Mouse (Mus musculus) c-Kit-positive CD71-negative TER-119-negative erythroid progenitor cells, embryonic 14.5 days (primary cell): ENCODE data around the gene Plekha1.

Experiments used
- DNase-seq: peaks from one replicate; pipeline ENCODE4 v3.0.0-alpha.2; 2013; ENCODE audit warnings: low read depth

The Plekha1 gene

DNA sequence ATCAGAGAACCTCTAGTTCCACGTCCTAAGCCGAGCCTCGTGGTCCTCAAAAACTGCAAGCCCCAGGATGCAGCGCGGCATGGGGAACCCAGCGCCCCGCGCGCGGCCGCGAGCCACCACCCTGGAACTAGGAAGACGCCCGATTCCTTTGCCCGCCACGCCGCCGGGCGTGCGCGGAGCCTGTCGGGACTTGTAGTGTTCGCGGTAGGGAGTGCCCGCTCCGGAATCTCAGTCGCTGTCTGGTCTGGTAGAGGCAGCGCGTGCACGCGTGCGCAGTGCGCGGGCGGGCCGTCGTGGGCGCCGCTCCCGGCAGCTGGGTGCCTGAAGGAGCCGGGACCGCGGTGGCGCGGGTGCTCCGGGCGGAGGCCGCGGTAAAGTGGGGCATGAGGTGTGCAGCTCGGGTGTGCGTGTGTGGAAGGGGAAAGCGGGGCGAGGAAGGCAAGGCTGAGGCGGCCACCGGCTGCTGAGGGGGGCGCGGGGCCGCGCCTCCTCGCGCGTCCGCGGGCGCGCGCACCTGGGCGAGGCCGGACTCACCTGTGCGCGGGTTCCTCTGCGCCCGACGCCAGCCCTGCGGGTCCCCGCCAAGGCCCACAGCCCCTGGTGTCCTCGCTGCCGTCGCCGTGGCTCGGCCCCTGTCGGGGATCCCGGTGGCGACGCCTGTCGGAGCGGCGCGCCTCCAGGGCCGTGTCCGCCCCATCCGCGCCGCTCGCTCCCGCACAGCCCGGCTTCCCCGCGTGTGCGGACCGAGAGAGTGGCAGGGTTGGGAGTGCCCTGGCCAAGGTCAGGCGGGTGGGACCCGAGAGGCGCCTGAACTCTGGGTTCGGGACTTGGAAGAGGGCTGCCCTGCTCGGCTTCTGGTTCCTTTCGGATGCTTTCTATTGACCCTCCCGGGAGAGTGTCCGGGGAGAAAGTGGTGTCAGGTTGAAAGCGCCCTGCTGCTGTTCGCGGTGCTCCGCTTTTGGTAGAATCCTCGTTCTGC is at the start of gene Plekha1:
TSS of gene Plekha1 (plus strand) at position 144 of the 979 bp plus-strand sequence.
- DNase-seq = peak; percentile 85

GRCm38 (mm10) chr7:130816243-130816642 is 49.3 kb upstream of the Plekha1 start:
- DNase-seq = no peak

DNA sequence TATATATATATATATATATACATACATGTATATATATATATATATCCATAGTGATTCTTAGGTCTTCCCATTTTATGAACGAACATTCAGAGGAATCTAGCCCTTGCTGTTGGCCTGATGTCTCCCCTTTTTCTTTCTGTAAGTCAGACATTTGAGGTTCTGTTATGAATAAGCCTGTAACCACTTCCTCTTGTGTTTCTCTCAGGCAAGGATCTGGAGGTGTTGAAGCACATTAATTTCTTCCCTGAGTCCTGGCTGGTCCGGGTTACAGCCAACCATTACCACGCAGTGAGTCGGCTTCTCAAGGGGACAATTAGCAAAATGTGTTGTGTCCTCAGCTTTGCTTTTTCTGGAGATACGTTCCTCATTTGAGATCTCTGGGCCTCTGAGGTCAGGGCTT is 46.7 kb upstream of the Plekha1 start:
- no peak for DNase-seq

- DNase-seq = no peak
Observed at GRCm38 (mm10) chr7:130819624-130820023, 45.9 kb upstream of the Plekha1 start.

DNA sequence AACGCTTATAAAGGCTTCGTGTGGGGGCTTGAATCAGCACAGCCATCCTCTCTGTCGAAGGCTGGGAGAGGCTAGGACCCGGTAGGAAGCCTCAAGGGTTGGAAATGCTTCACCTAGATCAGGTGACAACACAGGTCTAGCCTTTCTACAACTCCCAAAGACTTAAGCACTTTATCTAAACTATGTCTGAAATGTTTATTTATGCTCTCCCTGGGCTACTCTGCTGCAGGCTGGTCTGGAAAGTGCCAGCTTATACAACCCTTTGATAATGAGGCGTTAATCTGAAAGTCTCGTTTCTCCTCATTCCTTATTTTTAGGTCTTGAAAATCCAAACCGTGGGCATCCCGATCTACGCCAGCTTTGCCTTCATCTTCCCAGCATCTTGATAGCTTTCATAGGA is 41.6 kb upstream of the Plekha1 start:
- no peak for DNase-seq

DNA sequence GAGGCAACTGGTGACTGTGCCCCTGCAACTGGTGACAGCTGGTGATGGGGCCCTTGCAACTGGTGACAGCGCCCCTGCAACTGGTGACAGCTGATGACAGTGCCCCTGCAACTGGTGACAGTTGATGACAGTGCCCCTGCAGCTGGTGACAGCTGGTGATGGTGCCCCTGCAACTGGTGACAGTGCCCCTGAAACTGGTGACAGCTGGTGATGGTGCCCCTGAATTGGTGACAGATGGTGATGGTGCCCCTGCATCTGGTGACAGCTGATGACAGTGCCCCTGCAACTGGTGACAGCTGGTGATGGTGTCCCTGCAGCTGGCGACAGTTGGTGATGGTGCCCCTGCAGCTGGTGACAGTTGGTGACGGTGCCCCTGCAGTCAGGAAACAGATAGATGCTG is 39.2 kb upstream of the Plekha1 start:
- no peak for DNase-seq

- DNase-seq = no peak
Observed at GRCm38 (mm10) chr7:130827431-130827830, 38.1 kb upstream of the Plekha1 start.

DNA sequence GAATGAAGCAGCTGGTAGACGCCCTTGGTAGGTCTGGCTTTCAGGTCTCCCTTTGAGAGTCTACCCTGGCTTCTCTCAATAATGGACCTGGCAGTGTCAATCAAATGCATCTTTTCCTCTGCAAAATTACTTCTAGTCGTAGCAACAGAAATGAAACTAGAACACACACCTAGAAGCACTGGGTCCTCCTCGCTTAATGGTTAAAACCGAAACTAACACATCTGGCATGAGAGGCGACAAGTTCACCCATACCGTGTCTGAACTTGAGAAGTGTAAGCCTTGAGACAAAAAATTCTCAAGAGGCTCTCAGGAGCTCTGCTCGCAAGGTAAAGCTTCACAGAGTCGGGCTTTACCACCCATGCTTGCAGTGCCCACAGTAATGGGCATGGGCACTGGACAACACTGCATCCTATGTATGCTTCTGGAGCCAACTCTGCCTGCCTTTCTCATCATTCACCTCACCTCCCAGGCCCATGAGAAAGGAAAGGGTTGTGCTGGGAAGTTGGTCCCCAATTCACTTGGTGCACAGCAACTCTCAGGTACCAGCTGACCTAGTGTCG is 37.6 kb upstream of the Plekha1 start:
- DNase-seq = no peak

DNA sequence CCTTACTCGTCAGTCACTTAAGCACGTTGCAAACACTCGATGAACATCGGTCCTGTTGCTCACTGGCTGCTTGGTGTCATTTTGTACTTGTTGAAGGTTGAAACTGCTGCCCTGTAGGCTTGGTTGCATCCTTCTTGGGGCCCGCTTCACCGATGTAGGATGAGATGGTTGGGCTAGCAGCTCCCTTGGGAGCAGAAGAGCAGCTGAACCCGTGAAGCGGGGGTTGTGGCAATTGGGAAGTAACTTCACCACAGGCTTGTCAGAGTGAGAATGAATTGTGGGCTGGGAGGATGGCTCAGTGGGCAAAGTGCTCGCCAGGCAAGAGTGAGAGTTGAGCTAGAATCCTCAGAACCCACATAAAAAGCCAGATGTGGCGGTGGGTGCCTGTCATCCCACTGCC is 37.1 kb upstream of the Plekha1 start:
- DNase-seq = no peak

DNA sequence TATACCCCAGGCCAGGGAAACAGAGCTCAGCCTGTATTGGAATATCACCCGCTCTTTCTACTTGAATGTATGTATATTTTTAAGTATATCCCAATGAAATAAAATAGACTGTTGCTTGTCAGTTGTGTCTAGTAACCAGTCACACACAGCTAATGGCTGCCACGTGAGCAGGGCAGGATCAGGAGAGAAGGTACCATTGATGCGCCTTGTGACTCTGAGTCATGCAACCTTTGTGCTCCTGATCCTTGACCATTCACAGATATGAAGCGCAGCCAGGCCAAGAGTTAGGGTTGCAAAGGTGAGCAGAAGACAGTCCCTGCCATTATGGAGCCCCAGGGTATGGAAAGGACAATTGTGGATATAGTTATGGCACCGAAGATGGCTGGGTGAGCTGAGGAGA is 34.0 kb upstream of the Plekha1 start:
- DNase-seq = no peak

DNA sequence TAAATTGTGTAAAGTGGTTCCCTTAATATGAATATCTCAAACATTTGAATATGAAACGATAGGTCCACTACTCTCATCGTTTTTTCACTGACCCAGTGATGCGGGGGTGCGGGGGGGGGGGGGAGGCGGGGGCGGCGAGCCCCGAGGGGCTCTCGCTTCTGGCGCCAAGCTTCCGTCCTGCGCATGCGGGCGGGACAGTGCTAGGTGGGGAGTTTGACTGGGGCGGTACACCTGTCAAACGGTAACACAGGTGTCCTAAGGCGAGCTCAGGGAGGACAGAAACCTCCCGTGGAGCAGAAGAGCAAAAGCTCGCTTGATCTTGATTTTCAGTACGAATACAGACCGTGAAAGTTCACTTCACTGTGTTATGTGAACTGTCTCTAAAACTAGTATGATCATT is 31.3 kb upstream of the Plekha1 start:
- DNase-seq = peak; percentile 78

- DNase-seq = no peak
Observed at GRCm38 (mm10) chr7:130834958-130835861, 30.3 kb upstream of the Plekha1 start.

DNA sequence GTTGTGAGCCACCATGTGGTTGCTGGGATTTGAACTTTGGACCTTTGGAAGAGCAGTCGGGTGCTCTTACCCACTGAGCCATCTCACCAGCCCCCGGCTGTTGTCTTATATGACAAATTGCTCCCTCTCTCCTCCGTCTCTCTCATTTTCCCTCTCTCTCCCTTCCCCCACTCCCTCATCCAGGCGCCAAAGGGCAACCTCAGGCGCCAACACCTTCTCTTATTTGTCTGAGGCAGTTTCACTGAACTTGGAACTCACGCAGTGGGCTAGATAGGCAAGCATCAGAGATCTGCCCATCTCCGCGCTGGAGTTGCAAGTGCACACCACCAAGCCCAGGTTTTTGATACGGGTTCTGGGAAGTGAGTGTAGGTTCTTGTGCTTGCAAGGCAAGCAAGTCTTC is 29.5 kb upstream of the Plekha1 start:
- DNase-seq = no peak

DNA sequence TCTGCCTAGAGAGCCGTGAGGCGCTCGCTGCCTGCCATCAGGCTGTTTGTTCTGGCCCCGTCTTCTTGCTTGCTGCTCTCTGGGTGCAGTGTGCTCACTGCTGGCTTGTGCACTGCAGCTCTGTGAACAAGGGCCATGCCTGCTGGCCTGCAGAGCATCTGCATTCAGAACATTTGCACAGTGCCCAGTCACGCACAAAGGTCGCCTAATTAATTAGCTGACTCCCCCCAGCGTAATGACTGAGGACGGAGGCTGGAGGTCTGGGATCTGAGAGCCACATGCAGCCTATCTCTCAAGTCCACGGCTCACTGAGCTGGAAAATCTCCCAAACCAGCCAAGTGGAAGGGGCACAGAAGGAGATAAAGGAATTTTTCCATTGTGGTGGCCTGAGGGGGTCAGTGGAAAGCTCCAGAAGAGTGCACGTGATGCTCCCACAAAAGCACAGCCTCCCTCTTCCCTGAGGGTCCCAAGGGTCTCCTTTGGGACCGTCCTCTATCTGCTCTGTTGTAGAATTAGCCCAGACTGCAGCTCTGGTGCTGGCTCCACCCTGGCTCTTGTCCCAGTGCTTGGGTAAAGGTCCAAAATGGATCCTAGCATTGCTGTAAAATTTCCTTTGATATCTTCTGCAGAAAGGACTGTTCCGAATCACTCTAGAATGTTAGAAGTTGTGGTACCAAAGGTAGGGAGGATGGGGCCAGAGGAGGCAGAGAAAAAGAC is 27.5 kb upstream of the Plekha1 start:
- no peak for DNase-seq

- DNase-seq = no peak
Observed at GRCm38 (mm10) chr7:130838658-130839025, 26.9 kb upstream of the Plekha1 start.

- DNase-seq = no peak
Observed at GRCm38 (mm10) chr7:130839380-130840100, 26.0 kb upstream of the Plekha1 start.

- DNase-seq = no peak
Observed at GRCm38 (mm10) chr7:130847164-130847718, 18.3 kb upstream of the Plekha1 start.

DNA sequence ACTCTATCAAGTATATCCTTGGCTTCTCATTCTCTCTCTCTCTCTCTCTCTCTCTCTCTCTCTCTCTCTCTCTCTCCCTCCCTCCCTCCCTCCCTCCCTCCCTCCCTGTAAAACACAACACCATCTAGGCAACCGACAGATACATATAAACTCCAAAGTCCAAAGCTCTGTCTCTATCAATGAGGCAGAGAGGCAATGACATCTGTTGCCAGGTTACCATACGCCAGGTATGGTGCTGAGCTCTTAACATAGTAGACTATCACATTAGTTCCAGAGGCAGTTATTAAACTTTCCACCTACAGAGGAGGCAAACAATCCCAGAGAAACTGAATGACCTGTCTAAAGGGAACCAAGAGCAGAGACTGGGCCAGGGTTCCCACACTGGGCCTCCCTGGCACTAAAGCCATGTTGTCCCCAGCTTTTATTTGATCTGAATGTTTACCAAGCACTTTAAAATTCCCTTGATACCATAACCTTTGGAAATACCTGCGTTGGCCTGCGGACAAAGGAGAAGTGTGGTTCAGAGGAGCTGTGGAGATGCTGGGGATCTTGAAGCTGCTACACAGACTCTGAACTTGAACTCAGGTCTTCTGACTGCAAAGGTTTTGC is 10.8 kb upstream of the Plekha1 start:
- no peak for DNase-seq

DNA sequence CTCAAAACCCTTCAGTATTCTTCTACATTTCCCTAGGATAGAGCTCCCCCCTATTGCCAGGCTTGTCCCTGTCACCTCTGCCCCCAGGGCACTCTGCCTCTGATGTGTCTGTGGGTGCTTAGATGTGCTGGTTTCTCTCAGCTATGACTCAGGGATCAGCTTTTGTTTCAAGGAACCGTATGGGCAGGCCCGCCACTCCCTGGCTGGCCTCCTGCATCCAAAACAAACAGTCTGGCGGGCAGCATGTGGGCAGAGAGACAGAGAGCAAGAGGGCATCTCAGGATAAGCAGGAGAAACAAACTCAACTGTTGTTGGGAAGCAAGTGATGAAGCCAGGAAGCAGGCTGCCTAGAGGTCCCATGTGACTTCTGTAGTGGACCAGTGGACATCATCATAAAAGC is 9.9 kb upstream of the Plekha1 start:
- DNase-seq = no peak

GRCm38 (mm10) chr7:130857973-130858372 is 7.6 kb upstream of the Plekha1 start:
- DNase-seq = no peak
